Comparison of ENCODE assay signal across 9 mouse cellular contexts in the genomic region with DNA sequence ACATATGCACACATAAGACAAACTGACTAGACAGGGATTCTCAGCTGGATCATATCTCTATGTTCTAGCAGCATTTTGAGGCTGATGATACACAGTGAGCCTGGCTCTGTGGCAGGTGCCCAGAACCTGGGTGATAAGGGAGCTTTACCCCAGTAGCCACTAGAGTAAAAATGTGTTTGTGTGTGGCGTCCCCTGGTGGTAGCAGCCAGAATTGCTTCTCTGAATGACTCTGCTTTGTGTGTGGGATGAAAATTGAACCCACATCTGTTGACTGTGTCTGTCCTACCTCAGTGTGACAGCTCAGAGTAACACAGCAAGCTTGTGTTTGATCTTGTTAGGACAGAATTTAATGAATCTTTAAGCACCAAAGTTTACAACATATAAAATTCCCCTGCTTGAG. TPM values are rescaled to one million over a fixed set of nuclear protein-coding genes. Genes with fewer than 3 reads are reported as not detected.
DNase-seq lines count a peak whose midpoint lies in the region; ATAC-seq lines count a peak whose summit lies in the region.
"Not testable (repeated sequence)": the region's sequence is repeated elsewhere in the genome, so short reads cannot be mapped to it uniquely, and the experiment has no call there.
"Had no signal": no experiment of that assay in that cellular context is flagged by ENCODE, and none has a peak within 500 bp of the region (broad histone marks: within the 10 kb centered on the region; RNA-seq: fewer than 3 reads in every experiment).

No protein-coding gene starts in this region.

- H3K4me1 ChIP-seq in hindbrain, embryonic 12.5 days: peaks cover 12% of the 10 kb centered on the region

- peaks cover 41% of the 10 kb centered on the region for H3K27me3 ChIP-seq in hindbrain, embryonic 12.5 days

- ATAC-seq in hindbrain, embryonic 12.5 days (ENCODE audit: low FRiP score): 0 out of 2 replicates have a peak, but pooled peaks have one; percentile 32

- H3K4me3 ChIP-seq in hindbrain, embryonic 12.5 days: not testable (repeated sequence)

- H3K4me2 ChIP-seq in hindbrain, embryonic 12.5 days (replicated peaks): not testable (repeated sequence)

- 0% methylated on average over 1 of the region's 1 CpGs for WGBS in hindbrain, embryonic 12.5 days

- H3K9ac ChIP-seq in hindbrain, embryonic 12.5 days: not testable (repeated sequence)

- not testable (repeated sequence) for H3K27ac ChIP-seq in hindbrain, embryonic 12.5 days

- DNase-seq in Muller cell, postnatal 12 days (ENCODE audit: inconsistent ontology term): peak; percentile 60
- DNase-seq in cerebellum, adult 18-20 months: peak; percentile 32 to 47
- peak; percentile 88 for DNase-seq in forelimb bud, embryonic 11.5 days (ENCODE audit: low read depth, low spot score)
- peak; percentile 71 to 79 for DNase-seq in layer of hippocampus, postnatal 14 days (ENCODE audit: low spot score in 2 of 2)
- DNase-seq in lung, postnatal 14 days: peak; percentile 65
- peak; percentile 29 to 55 for DNase-seq in right cerebral cortex, postnatal 36 days (ENCODE audit: low spot score in 2 of 2)
- DNase-seq in urinary bladder, postnatal 14 days (ENCODE audit: low spot score): peak; percentile 59

- not testable (repeated sequence) for H3K9me3 ChIP-seq in hindbrain, embryonic 12.5 days (replicated peaks)

- not testable (repeated sequence) for H3K36me3 ChIP-seq in hindbrain, embryonic 12.5 days

RNA-seq across cellular contexts. Expression of a gene that starts 2.2 kb away (rescaled TPM):
- 0.19 and 0.81 TPM in 2 replicates for polyA plus RNA-seq in hindbrain, embryonic 12.5 days (2016; fragmentation: Nextera tagmentation; extraction: Ambion mirVana)
- total RNA-seq in layer of hippocampus, postnatal 14 days (2021): under 1 TPM; 0.78 to 0.79 TPM
- polyA plus RNA-seq: liver, embryonic 12.5 days had no signal

RNA-seq across cellular contexts. Expression of a gene that starts 44.5 kb away (rescaled TPM):
- polyA plus RNA-seq in hindbrain, embryonic 12.5 days (2016; fragmentation: Nextera tagmentation; extraction: Ambion mirVana): 31.7 and 32.0 TPM in 2 replicates
- total RNA-seq in layer of hippocampus, postnatal 14 days (2021): 1 to 10 TPM; 9.2 to 9.5 TPM

RNA-seq across cellular contexts. Expression of a gene that starts 55.6 kb away (rescaled TPM):
- not detected in 2 replicates for polyA plus RNA-seq in hindbrain, embryonic 12.5 days (2016; fragmentation: Nextera tagmentation; extraction: Ambion mirVana)
- under 1 TPM; 0.33 to 0.71 TPM for total RNA-seq in layer of hippocampus, postnatal 14 days (2021)
- polyA plus RNA-seq: liver, embryonic 12.5 days had no signal
